Mouse (Mus musculus): Measurements from ENCODE around the gene Cpeb3. TPM values are rescaled to one million over a fixed set of nuclear protein-coding genes. Genes with fewer than 3 reads are reported as not detected.

Cpeb3 gene
- polyA plus RNA-seq, 1 experiment from 2014 or later: 7.0 TPM

GRCm38 (mm10) chr19:37072871-37073629, 135.4 kb downstream of the Cpeb3 start:
- no peaks in the 10 kb centered on the region for H3K4me1 ChIP-seq
- H3K9ac ChIP-seq: no peak overlapping the region
- no peaks in the 10 kb centered on the region for H3K36me3 ChIP-seq
- H3K9me3 ChIP-seq (replicated peaks): no peaks in the 10 kb centered on the region
- ATAC-seq (ENCODE audit: low FRiP score): no peak
- no peak overlapping the region for H3K4me2 ChIP-seq (replicated peaks)
- no peak overlapping the region for H3K4me3 ChIP-seq
- H3K27me3 ChIP-seq: no peaks in the 10 kb centered on the region
- no peak overlapping the region for H3K27ac ChIP-seq
- WGBS: 52% methylated on average over 5 of the region's 5 CpGs

GRCm38 (mm10) chr19:37069243-37069642, 139.2 kb downstream of the Cpeb3 start:
- H3K4me2 ChIP-seq (replicated peaks): no peak overlapping the region

DNA sequence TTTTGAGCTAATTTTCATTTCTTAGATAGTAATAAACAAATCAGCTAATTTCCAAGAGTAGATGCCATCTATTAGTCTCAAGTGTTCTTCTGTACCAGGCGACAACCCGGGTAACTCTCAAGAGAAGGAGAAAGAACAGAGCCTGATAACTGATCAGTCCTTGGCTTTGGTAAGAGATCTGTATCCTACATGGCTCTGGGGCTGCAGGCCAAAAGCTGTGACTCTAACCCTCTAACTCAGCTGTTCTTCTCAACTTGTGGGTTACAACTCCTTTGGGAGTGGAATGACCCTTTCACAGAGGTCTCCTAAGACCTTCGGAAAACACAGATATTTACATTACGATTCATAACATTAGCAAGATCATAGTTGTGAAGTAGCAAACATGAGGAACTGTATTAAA, 148.3 kb downstream of the Cpeb3 start:
- whole genome bisulfite sequencing: 89% methylated on average over 4 of the region's 4 CpGs

More at GRCm38 (mm10) chr19:37069243-37069642, 139.2 kb downstream of the Cpeb3 start:
- 87% methylated on average over 4 of the region's 4 CpGs for WGBS
- H3K27me3 ChIP-seq: no peaks in the 10 kb centered on the region
- no peak overlapping the region for H3K9ac ChIP-seq
- H3K4me1 ChIP-seq: no peaks in the 10 kb centered on the region
- no peak overlapping the region for H3K4me3 ChIP-seq
- no peaks in the 10 kb centered on the region for H3K9me3 ChIP-seq (replicated peaks)
- no peaks in the 10 kb centered on the region for H3K36me3 ChIP-seq
- ATAC-seq (ENCODE audit: low FRiP score): no peak
- no peak overlapping the region for H3K27ac ChIP-seq

GRCm38 (mm10) chr19:37059623-37060022, 148.8 kb downstream of the Cpeb3 start:
- Histone ChIP-seq H3K9me3 (replicated peaks) (no peaks in the 10 kb centered on the region), H3K27me3 (no peaks in the 10 kb centered on the region), H3K36me3 (no peaks in the 10 kb centered on the region), H3K4me1 (no peaks in the 10 kb centered on the region), H3K4me3 (no peak overlapping the region), H3K4me2 (replicated peaks) (no peak overlapping the region), H3K27ac (no peak overlapping the region), H3K9ac (no peak overlapping the region)
- 46% methylated on average over 2 of the region's 2 CpGs for WGBS
- ATAC-seq (ENCODE audit: low FRiP score): no peak

More for the DNA sequence above, 148.3 kb downstream of the Cpeb3 start:
- Histone ChIP-seq H3K27me3 (no peaks in the 10 kb centered on the region), H3K4me3 (no peak overlapping the region), H3K4me1 (no peaks in the 10 kb centered on the region), H3K9me3 (replicated peaks) (no peaks in the 10 kb centered on the region), H3K36me3 (no peaks in the 10 kb centered on the region), H3K4me2 (replicated peaks) (no peak overlapping the region), H3K27ac (no peak overlapping the region), H3K9ac (no peak overlapping the region)
- ATAC-seq (ENCODE audit: low FRiP score): no peak

- H3K4me3 ChIP-seq: no peak overlapping the region
- H3K9ac ChIP-seq: no peak overlapping the region
- 78% methylated on average over 8 of the region's 8 CpGs for WGBS
- H3K4me1 ChIP-seq: no peaks in the 10 kb centered on the region
- H3K27me3 ChIP-seq: no peaks in the 10 kb centered on the region
- ATAC-seq (ENCODE audit: low FRiP score): no peak
- H3K9me3 ChIP-seq (replicated peaks): no peaks in the 10 kb centered on the region
- no peak overlapping the region for H3K27ac ChIP-seq
- H3K36me3 ChIP-seq: no peaks in the 10 kb centered on the region
- no peak overlapping the region for H3K4me2 ChIP-seq (replicated peaks)
Observed at GRCm38 (mm10) chr19:37057161-37057905, 151.1 kb downstream of the Cpeb3 start.

DNA sequence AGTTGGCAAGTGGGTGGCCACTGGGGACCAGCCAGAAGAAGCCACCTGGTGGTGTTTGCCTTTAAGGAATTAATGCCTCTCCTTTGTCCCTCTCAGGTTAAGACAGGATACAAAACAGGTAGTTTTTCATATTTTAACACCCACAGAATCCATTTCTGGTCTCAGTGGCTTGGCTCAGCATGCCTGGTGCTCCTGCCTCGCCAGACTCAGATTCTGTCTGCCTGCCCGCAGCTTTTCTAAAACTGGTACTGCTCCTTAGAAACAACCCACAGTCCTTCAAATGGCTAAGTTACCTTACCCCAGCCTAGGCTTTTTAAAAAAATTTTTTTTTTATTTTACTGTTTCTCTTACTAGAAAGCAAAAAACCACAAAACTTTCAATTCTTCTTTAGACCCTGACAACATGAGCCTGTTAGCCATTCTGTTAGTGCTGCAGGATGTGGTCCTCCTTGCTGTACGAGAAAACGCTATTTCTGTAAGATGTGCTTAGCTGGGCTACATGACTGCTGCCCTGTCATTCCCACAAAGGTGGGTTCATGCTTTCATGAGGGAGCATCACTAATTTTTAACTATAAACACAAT, 152.3 kb downstream of the Cpeb3 start:
- 85% methylated on average over 4 of the region's 4 CpGs for WGBS
- no peak for ATAC-seq (ENCODE audit: low FRiP score)
- no peaks in the 10 kb centered on the region for H3K4me1 ChIP-seq

DNA sequence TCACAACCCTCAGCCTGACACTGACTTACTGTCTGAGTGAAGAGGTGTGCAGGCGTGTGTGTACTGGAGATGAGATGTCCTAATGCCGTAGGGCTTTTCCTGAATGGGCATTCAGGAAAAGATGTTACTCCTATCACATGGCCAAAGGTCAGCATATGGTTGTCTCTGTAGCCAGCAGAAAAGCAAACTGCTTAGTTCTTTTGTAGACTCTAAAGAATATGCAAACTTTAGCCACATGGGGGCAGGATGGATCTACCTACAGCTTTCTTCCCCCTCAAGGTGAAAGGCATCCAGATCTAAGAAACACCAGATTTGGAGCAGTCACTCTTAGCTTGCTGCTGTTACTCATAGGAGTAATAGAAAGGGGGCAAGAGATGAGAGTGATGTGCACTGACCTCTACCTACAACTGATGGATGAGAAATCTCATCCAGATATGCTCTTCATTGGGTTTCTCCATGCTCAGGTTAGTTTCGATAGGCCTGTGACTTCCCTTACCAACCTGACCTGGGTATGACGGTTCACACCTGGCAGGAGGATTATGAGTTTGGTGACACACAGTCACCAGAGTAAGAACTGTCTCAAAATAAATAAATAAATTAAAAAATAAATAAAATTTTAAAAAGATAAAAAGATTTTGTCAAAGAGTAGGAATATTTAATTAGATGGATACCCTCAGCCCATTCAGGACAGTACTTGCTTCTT, 157.6 kb downstream of the Cpeb3 start:
- no peak overlapping the region for H3K27ac ChIP-seq
- H3K27me3 ChIP-seq: no peaks in the 10 kb centered on the region
- no peaks in the 10 kb centered on the region for H3K9me3 ChIP-seq (replicated peaks)
- no peak overlapping the region for H3K4me2 ChIP-seq (replicated peaks)
- no peaks in the 10 kb centered on the region for H3K36me3 ChIP-seq
- no peak overlapping the region for H3K4me3 ChIP-seq
- 75% methylated on average over 4 of the region's 4 CpGs for WGBS
- ATAC-seq (ENCODE audit: low FRiP score): no peak
- H3K4me1 ChIP-seq: no peaks in the 10 kb centered on the region
- no peak overlapping the region for H3K9ac ChIP-seq

More for the DNA sequence above, 152.3 kb downstream of the Cpeb3 start:
- H3K36me3 ChIP-seq: no peaks in the 10 kb centered on the region
- no peak overlapping the region for H3K4me3 ChIP-seq
- no peak overlapping the region for H3K4me2 ChIP-seq (replicated peaks)
- no peaks in the 10 kb centered on the region for H3K9me3 ChIP-seq (replicated peaks)
- H3K27ac ChIP-seq: no peak overlapping the region
- no peak overlapping the region for H3K9ac ChIP-seq
- no peaks in the 10 kb centered on the region for H3K27me3 ChIP-seq

DNA sequence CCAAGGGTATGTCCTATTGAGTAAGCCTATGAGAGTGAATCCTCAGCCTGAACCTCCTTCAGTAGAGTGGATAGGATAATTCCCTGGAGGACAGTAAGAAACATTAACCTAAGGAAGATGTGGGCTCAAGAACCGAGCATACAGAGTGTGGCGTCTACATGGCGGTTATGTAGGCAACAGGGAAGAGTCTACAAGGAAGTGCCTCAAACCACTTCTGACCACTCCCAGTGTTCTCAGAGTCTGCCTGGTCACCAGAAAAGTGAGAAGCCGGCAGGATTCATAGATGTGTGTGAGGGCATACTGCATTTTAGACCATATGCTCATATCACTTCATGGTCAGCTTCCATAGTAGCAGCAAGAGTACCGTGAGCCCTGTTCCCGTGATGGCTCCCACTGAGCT, 159.9 kb downstream of the Cpeb3 start:
- 94% methylated on average over 6 of the region's 6 CpGs for WGBS
- ATAC-seq (ENCODE audit: low FRiP score): no peak
- no peak overlapping the region for H3K4me2 ChIP-seq (replicated peaks)
- no peaks in the 10 kb centered on the region for H3K4me1 ChIP-seq
- no peaks in the 10 kb centered on the region for H3K9me3 ChIP-seq (replicated peaks)
- no peaks in the 10 kb centered on the region for H3K36me3 ChIP-seq
- H3K9ac ChIP-seq: no peak overlapping the region
- no peak overlapping the region for H3K27ac ChIP-seq
- no peaks in the 10 kb centered on the region for H3K27me3 ChIP-seq
- H3K4me3 ChIP-seq: no peak overlapping the region

- H3K27ac ChIP-seq: no peak overlapping the region
Observed at GRCm38 (mm10) chr19:37044431-37044830, 164.0 kb downstream of the Cpeb3 start.

DNA sequence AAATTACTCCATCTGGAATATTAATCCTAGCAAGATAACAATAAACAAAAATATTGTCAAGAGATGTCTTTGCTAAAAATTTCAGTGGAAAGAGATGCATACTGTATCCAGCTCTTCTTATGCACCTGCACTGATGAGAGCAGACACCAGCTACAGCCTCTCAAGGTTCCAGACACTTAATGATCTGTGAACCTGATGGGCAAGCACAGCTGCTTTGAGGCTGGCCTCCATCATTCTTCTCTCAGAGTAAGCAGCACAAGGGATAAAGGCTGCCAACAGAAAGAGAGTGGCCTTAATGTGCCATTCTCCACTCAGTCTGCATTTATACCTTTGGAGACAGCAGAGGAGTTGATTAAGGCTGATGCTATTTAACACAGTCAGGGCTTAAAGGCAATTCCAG, 167.5 kb downstream of the Cpeb3 start:
- Histone ChIP-seq H3K4me3 (no peak overlapping the region), H3K4me1 (no peaks in the 10 kb centered on the region), H3K9me3 (replicated peaks) (no peaks in the 10 kb centered on the region), H3K27me3 (no peaks in the 10 kb centered on the region), H3K27ac (no peak overlapping the region), H3K36me3 (no peaks in the 10 kb centered on the region), H3K4me2 (replicated peaks) (no peak overlapping the region), H3K9ac (no peak overlapping the region)
- no peak for ATAC-seq (ENCODE audit: low FRiP score)

More at GRCm38 (mm10) chr19:37044431-37044830, 164.0 kb downstream of the Cpeb3 start:
- Histone ChIP-seq H3K4me2 (replicated peaks) (no peak overlapping the region), H3K9me3 (replicated peaks) (no peaks in the 10 kb centered on the region), H3K4me3 (no peak overlapping the region), H3K9ac (no peak overlapping the region), H3K36me3 (no peaks in the 10 kb centered on the region), H3K4me1 (no peaks in the 10 kb centered on the region), H3K27me3 (no peaks in the 10 kb centered on the region)
- ATAC-seq (ENCODE audit: low FRiP score): no peak
- WGBS: 81% methylated on average over 10 of the region's 10 CpGs

DNA sequence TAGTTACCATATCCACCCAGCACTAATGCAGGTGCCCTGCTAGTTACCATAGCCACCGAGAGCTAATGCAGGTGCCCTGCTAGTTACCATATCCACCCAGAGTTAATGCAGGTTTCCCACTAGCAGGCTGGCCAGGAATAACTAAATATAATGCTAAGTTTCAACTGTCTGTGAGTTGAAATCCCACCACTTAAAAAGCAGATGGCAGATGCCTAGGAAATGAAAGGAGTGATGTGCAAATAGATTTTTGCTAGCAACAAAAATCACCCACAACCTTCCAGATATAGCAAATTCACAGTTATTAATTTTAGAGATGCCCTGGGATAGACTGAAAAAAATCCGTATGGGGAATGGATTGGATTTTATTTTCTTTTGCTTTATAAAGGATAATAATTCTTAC, 176.0 kb downstream of the Cpeb3 start:
- ATAC-seq (ENCODE audit: low FRiP score): no peak
- no peak overlapping the region for H3K9ac ChIP-seq
- H3K9me3 ChIP-seq (replicated peaks): no peaks in the 10 kb centered on the region
- 92% methylated on average over 2 of the region's 2 CpGs for WGBS
- no peak overlapping the region for H3K4me3 ChIP-seq
- H3K4me1 ChIP-seq: no peaks in the 10 kb centered on the region
- no peak overlapping the region for H3K27ac ChIP-seq
- no peaks in the 10 kb centered on the region for H3K36me3 ChIP-seq
- no peak overlapping the region for H3K4me2 ChIP-seq (replicated peaks)
- H3K27me3 ChIP-seq: no peaks in the 10 kb centered on the region

- no peak overlapping the region for H3K9ac ChIP-seq
- no peak for ATAC-seq (ENCODE audit: low FRiP score)
- WGBS: 90% methylated on average over 5 of the region's 5 CpGs
- no peaks in the 10 kb centered on the region for H3K36me3 ChIP-seq
- H3K27ac ChIP-seq: no peak overlapping the region
- H3K4me3 ChIP-seq: no peak overlapping the region
- H3K4me1 ChIP-seq: no peaks in the 10 kb centered on the region
- no peak overlapping the region for H3K4me2 ChIP-seq (replicated peaks)
- no peaks in the 10 kb centered on the region for H3K9me3 ChIP-seq (replicated peaks)
- H3K27me3 ChIP-seq: no peaks in the 10 kb centered on the region
Observed at GRCm38 (mm10) chr19:37031446-37031845, 177.0 kb downstream of the Cpeb3 start.
